Mouse (Mus musculus): ENCODE data around the gene Abcb5. TPM values are rescaled to one million over a fixed set of nuclear protein-coding genes. Genes with fewer than 3 reads are reported as not detected.

Gene Abcb5
- polyA plus RNA-seq, 1 experiment: not detected

DNA sequence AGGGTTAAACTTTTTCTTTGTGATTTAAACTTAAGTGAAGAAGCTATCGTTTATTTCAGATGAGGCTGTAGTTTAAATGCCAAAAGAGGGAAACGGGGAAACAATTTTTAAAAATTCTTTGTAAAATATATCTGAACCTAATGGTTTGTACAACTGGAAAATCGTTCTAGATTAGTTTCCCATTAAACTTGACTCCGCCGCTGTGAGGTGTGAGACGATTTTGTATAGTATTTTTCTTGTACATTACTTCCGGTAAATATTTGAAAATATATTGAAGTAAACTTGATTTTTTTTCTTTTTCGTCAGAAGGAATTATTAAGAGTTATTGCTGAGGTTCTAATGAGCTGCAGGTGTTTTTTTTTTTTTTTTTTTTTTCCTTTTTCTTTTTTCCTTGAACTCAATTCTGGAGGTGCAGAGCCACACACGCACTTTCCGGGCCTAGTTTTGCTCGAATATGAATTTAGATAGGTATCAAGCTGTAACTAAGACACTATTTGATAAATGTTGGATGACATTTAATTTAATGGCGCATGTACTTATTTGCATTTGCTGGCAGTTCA is 115.3 kb downstream of the Abcb5 start:
- Histone ChIP-seq H3K27me3 (ENCODE audit: control insufficient read depth, insufficient read depth, insufficient read length) (no peaks in the 10 kb centered on the region), H3ac (ENCODE audit: control insufficient read depth, insufficient read length, low read depth) (no peak overlapping the region), H3K4me3 (ENCODE audit: insufficient read depth, poor library complexity, severe bottlenecking) (no peak overlapping the region), H3K36me3 (ENCODE audit: control insufficient read depth, insufficient read depth) (peaks cover 28% of the 10 kb centered on the region), H3K79me2 (ENCODE audit: control insufficient read depth, insufficient read depth) (peaks cover 31% of the 10 kb centered on the region), H3K79me3 (ENCODE audit: low read depth) (peaks cover 18% of the 10 kb centered on the region)
- no peak for TF ChIP-seq USF1 (IDR thresholded peaks at IDR 0.05; ENCODE audit: low read depth)
- no peak for TF ChIP-seq CTCF (IDR thresholded peaks at IDR 0.05; ENCODE audit: control insufficient read depth, insufficient read depth, insufficient read length)
- TF ChIP-seq MYOG (IDR thresholded peaks at IDR 0.05; ENCODE audit: control insufficient read depth, extremely low read depth, insufficient read length): no peak
- TF ChIP-seq MYOD1 (IDR thresholded peaks at IDR 0.05; ENCODE audit: control insufficient read depth, insufficient read length, low read depth): no peak
- no peak for TF ChIP-seq CEBPB (IDR thresholded peaks at IDR 0.05; ENCODE audit: low read depth)
- no peak for TF ChIP-seq MAX (IDR thresholded peaks at IDR 0.05)
- TF ChIP-seq FOSL1 (IDR thresholded peaks at IDR 0.05; ENCODE audit: insufficient read depth, low read length, poor library complexity, severe bottlenecking): no peak

DNA sequence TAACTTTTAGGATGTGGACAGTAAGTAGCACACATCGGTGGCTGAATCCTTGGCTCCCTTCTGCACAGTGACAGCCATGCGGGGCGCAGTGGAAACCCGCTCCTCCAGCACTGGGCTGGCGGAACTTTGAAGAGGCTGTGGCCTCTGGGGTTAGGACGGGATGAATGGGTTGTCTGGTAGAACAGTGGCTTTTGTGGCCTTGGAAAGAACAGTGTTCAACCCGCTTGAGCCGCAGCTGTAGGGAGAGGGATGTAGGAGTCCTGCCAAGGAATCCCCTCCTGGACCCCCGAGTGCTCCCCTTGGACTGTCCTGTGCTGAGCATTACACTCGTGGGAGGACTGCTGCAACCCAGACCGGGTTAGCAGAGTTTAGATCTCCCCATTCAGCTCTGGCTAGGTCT is 116.2 kb downstream of the Abcb5 start:
- Histone ChIP-seq H3K27me3 (ENCODE audit: control insufficient read depth, insufficient read depth, insufficient read length) (no peaks in the 10 kb centered on the region), H3K79me3 (ENCODE audit: low read depth) (peaks cover 18% of the 10 kb centered on the region), H3K4me3 (ENCODE audit: insufficient read depth, poor library complexity, severe bottlenecking) (no peak overlapping the region), H3K79me2 (ENCODE audit: control insufficient read depth, insufficient read depth) (peaks cover 31% of the 10 kb centered on the region), H3ac (ENCODE audit: control insufficient read depth, insufficient read length, low read depth) (no peak overlapping the region), H3K36me3 (ENCODE audit: control insufficient read depth, insufficient read depth) (peaks cover 28% of the 10 kb centered on the region)
- TF ChIP-seq CTCF (IDR thresholded peaks at IDR 0.05; ENCODE audit: control insufficient read depth, insufficient read depth, insufficient read length) (no peak), MYOD1 (IDR thresholded peaks at IDR 0.05; ENCODE audit: control insufficient read depth, insufficient read length, low read depth) (no peak)

DNA sequence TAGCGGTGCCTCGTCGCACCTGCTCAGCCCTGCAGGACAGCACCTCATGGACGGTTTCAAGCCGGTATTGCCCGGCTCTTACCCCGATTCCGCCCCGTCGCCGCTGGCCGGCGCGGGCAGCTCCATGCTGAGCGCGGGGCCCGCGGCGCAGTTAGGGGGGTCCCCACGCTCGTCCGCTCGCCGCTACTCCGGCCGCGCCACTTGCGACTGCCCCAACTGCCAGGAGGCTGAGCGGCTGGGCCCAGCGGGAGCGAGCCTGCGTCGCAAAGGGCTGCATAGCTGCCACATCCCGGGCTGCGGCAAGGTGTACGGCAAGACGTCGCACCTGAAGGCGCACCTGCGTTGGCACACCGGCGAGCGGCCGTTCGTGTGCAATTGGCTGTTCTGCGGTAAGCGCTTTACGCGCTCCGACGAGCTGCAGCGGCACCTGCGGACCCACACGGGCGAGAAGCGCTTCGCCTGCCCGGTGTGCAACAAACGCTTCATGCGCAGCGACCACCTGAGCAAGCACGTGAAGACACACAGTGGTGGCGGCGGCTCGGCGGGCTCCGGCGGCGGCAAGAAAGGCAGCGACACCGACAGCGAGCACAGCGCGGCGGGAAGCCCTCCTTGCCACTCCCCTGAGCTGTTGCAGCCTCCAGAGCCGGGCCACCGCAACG is 116.9 kb downstream of the Abcb5 start:
- Histone ChIP-seq H3K27me3 (ENCODE audit: control insufficient read depth, insufficient read depth, insufficient read length) (no peaks in the 10 kb centered on the region), H3K79me2 (ENCODE audit: control insufficient read depth, insufficient read depth) (peaks cover 31% of the 10 kb centered on the region), H3K4me3 (ENCODE audit: insufficient read depth, poor library complexity, severe bottlenecking) (peak overlapping the region; percentile 53), H3ac (ENCODE audit: control insufficient read depth, insufficient read length, low read depth) (peak overlapping the region; percentile 58), H3K79me3 (ENCODE audit: low read depth) (peaks cover 18% of the 10 kb centered on the region), H3K36me3 (ENCODE audit: control insufficient read depth, insufficient read depth) (peaks cover 28% of the 10 kb centered on the region)
- TF ChIP-seq CTCF (IDR thresholded peaks at IDR 0.05; ENCODE audit: control insufficient read depth, insufficient read depth, insufficient read length) (no peak), FOSL1 (IDR thresholded peaks at IDR 0.05; ENCODE audit: insufficient read depth, low read length, poor library complexity, severe bottlenecking) (no peak), MYOG (IDR thresholded peaks at IDR 0.05; ENCODE audit: control insufficient read depth, extremely low read depth, insufficient read length) (no peak), MYOD1 (IDR thresholded peaks at IDR 0.05; ENCODE audit: control insufficient read depth, insufficient read length, low read depth) (no peak), CEBPB (IDR thresholded peaks at IDR 0.05; ENCODE audit: low read depth) (no peak), MAX (IDR thresholded peaks at IDR 0.05) (no peak), USF1 (IDR thresholded peaks at IDR 0.05; ENCODE audit: low read depth) (no peak)

GRCm38 (mm10) chr12:118848496-118849202 is 117.6 kb downstream of the Abcb5 start:
- Histone ChIP-seq H3K4me3 (ENCODE audit: insufficient read depth, poor library complexity, severe bottlenecking) (peak overlapping the region; percentile 53), H3ac (ENCODE audit: control insufficient read depth, insufficient read length, low read depth) (peak overlapping the region; percentile 81)

DNA sequence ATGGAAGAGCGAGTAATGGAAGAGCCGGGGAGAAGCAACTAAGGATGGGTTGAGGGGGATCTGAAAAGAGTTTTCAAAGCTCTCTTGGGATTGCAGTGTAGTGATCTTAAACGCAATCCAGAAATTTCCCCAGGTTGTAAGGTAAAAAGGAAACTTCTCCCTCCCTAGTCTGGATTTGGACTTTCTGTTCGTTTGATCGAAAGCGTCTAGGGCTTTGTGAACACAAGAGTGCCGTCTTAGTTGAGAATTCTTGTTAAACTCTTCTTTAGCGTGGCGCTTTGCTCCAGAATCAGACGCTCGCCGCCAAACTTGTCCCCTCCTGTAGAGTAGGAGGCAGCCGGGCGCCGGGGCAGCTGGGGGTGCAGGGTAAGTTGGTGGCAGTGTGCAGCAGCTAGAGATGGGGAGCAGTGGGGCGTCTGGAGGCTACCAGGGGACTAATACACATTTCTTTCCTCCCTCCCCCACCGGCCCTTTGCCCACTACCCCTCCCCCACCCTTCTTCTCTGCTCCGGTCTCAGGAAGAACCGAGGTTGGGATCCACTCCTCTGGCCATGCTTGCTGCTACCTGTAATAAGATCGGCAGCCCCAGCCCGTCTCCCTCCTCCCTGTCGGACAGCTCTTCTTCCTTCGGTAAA is 118.2 kb downstream of the Abcb5 start:
- Histone ChIP-seq H3K36me3 (ENCODE audit: control insufficient read depth, insufficient read depth) (peaks cover 26% of the 10 kb centered on the region), H3K27me3 (ENCODE audit: control insufficient read depth, insufficient read depth, insufficient read length) (no peaks in the 10 kb centered on the region), H3K79me2 (ENCODE audit: control insufficient read depth, insufficient read depth) (peaks cover 31% of the 10 kb centered on the region), H3ac (ENCODE audit: control insufficient read depth, insufficient read length, low read depth) (peak overlapping the region; percentile 81), H3K4me3 (ENCODE audit: insufficient read depth, poor library complexity, severe bottlenecking) (peak overlapping the region; percentile 53), H3K79me3 (ENCODE audit: low read depth) (peaks cover 18% of the 10 kb centered on the region)
- TF ChIP-seq FOSL1 (IDR thresholded peaks at IDR 0.05; ENCODE audit: insufficient read depth, low read length, poor library complexity, severe bottlenecking) (no peak), MAX (IDR thresholded peaks at IDR 0.05) (no peak), CEBPB (IDR thresholded peaks at IDR 0.05; ENCODE audit: low read depth) (no peak), USF1 (IDR thresholded peaks at IDR 0.05; ENCODE audit: low read depth) (no peak), MYOG (IDR thresholded peaks at IDR 0.05; ENCODE audit: control insufficient read depth, extremely low read depth, insufficient read length) (no peak), CTCF (IDR thresholded peaks at IDR 0.05; ENCODE audit: control insufficient read depth, insufficient read depth, insufficient read length) (no peak), MYOD1 (IDR thresholded peaks at IDR 0.05; ENCODE audit: control insufficient read depth, insufficient read length, low read depth) (no peak)

More at GRCm38 (mm10) chr12:118848496-118849202, 117.6 kb downstream of the Abcb5 start:
- Histone ChIP-seq H3K79me3 (ENCODE audit: low read depth) (peaks cover 18% of the 10 kb centered on the region), H3K79me2 (ENCODE audit: control insufficient read depth, insufficient read depth) (peaks cover 31% of the 10 kb centered on the region), H3K36me3 (ENCODE audit: control insufficient read depth, insufficient read depth) (peaks cover 28% of the 10 kb centered on the region), H3K27me3 (ENCODE audit: control insufficient read depth, insufficient read depth, insufficient read length) (no peaks in the 10 kb centered on the region)
- TF ChIP-seq MYOG (IDR thresholded peaks at IDR 0.05; ENCODE audit: control insufficient read depth, extremely low read depth, insufficient read length): no peak
- TF ChIP-seq CTCF (IDR thresholded peaks at IDR 0.05; ENCODE audit: control insufficient read depth, insufficient read depth, insufficient read length): peak; percentile 87
